Mouse (Mus musculus) liver, postnatal 0 days (tissue): ENCODE measurements around the gene Flrt1.

Experiments
- CTCF ChIP-seq: sonication (generic); IDR thresholded peaks from 2 replicates; pipeline ENCODE4 v1.5.1; 2016; ENCODE audit warnings: antibody characterized with exemption, low read depth
- EP300 ChIP-seq: IDR thresholded peaks from 2 replicates; pipeline ENCODE4 v1.6.1; 2016; ENCODE audit warnings: antibody characterized with exemption, low read depth, mild to moderate bottlenecking

GRCm38 (mm10) chr19:7138327-7138726 lies 32.8 kb upstream of the Flrt1 start:
- TF ChIP-seq CTCF, result no peak
- no peak for TF ChIP-seq EP300
